Mouse (Mus musculus): ENCODE measurements around the gene Ergic1. TPM values are rescaled to one million over a fixed set of nuclear protein-coding genes. Genes with fewer than 3 reads are reported as not detected.
A peak's percentile ranks its signal among the peaks of the same experiment; 100 is the strongest.

The Ergic1 gene
- total RNA-seq, 2 experiments from 2014 or later = 51.1 to 59.5 TPM

DNA sequence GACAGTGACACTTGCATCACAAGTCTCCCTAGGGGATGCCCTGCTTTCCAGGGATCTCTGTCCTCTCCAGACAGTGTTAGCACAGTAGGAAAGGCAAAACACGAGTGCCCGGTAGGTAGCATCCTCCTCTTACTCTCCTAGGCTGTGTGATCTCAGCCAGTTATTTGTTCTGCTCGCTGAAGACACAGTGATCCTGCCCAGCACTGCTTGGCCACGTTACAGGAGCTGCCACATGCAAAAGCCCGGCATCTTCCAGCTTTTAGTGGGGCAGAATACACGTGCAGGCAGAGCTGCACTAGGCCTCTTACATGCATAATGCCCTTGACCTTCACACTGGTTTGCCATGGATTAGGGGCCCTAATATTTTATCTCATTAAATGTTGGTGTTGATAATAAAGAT is 58.3 kb downstream of the Ergic1 start:
- intact Hi-C loops (cut with DNase I) = no loop called here

GRCm38 (mm10) chr17:26620292-26620691 is 59.0 kb downstream of the Ergic1 start:
- intact Hi-C loops (cut with DNase I) = loop anchor here (2.0 kb wide), 1 partner anchor 35 kb away; no protein-coding TSS in a partner anchor

More for the DNA sequence above, 58.3 kb downstream of the Ergic1 start:
- DNase-seq = no peak

GRCm38 (mm10) chr17:26620786-26621766 is 59.8 kb downstream of the Ergic1 start:
- intact Hi-C loops (cut with DNase I) = loop anchor here (2.0 kb wide), 1 partner anchor 36 kb away; no protein-coding TSS in a partner anchor

More at GRCm38 (mm10) chr17:26620292-26620691, 59.0 kb downstream of the Ergic1 start:
- no peak for DNase-seq

DNA sequence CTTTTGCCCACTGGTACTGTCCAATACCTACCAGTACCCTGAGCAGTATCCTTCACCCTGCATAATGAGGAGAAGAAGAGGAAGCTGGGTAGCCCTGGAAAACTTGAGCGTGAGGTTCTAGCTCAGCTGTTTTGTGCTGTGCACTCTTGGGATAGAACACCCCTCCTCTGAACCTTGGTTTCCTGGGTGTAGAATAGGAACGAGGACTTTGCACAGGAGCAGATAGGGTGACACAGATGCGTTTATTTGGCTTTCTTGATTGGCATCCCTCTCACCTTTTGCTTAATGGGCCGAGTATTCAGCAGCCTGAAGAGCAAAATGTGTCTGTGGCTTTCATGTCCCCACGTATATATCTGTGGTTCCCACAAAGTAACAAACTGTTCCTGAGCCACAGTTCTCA is 60.6 kb downstream of the Ergic1 start:
- intact Hi-C loops (cut with DNase I) = loop anchor here (2.0 kb wide), 1 partner anchor 37 kb away; no protein-coding TSS in a partner anchor
- no peak for DNase-seq

More at GRCm38 (mm10) chr17:26620786-26621766, 59.8 kb downstream of the Ergic1 start:
- peak; percentile 69 to 76 for DNase-seq

DNA sequence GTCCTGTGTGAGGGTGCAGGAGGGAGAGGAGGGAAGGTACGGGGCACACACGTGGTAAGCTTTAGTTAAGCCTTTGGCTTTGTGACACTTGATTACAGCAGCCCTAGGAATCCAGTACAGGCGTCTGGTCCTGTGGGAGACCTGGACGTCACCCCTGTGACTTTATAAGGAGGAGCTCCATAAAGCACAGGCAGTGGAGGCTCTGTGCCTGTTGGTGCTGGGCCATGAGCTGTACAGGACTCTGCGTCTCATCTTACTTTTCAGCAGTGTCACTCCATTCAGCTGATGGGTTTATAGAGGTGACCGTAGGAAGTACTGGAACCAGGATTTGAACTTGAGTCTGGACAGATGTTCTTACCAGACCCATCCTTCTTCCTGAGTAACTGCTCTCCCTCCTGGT is 62.7 kb downstream of the Ergic1 start:
- intact Hi-C loops (cut with DNase I) = no loop called here
- DNase-seq = no peak

DNA sequence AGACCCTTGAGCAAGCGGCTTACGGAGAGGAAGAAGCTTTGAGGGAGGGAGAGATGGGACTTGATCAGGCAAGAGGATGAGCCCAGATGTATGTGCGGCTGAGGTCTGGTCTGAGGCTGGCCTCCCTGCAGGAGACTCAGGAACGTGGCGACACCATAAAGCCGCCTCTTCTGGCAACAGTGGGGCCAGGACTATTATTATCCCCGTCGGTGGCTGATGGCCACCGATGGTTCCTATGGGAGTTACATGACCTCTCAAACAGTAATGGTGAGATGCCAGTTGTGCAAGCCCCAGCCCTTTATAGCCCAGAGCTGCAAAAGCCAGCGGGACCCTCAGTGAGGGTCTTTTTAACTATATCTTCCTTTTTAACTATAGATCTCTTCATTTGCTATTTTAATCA is 63.7 kb downstream of the Ergic1 start:
- intact Hi-C loops (cut with DNase I) = no loop called here
- DNase-seq = peak in 1 of 2 experiments; percentile 50

GRCm38 (mm10) chr17:26625521-26626010 is 64.3 kb downstream of the Ergic1 start:
- intact Hi-C loops (cut with DNase I) = no loop called here
- no peak for DNase-seq

- intact Hi-C loops (cut with DNase I) = no loop called here
- DNase-seq = no peak
Measured at GRCm38 (mm10) chr17:26628479-26628878, 67.2 kb downstream of the Ergic1 start.

- no peak for DNase-seq
- intact Hi-C loops (cut with DNase I) = no loop called here
Measured at GRCm38 (mm10) chr17:26628936-26629335, 67.6 kb downstream of the Ergic1 start.

DNA sequence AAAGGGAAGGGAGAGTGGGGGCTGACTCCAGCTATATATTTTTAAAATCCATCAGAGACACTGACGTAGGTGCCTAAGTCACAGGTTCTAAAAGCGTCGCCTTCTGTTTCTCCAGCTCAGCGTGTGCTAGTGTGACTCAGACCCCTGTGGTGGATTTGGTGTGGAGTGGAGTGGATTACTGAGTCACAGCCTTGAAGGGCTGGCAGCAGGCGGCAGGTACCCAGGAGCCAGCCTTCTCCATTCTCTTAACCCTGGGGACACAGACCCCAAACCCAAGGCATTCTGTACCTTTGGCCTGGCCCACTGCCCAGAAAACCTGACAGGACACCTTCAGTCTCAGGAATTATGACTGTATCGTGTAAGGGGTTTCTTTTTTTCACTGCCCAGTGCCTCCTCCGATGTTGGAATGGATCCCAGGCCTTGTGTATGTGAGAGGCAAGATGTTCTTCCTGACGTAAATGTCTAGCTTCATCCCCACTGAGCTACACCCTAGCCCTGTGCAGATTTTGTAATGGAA is 70.6 kb downstream of the Ergic1 start:
- intact Hi-C loops (cut with DNase I) = no loop called here
- no peak for DNase-seq

GRCm38 (mm10) chr17:26633186-26633585 is 71.9 kb downstream of the Ergic1 start:
- intact Hi-C loops (cut with DNase I) = no loop called here
- DNase-seq = no peak

DNA sequence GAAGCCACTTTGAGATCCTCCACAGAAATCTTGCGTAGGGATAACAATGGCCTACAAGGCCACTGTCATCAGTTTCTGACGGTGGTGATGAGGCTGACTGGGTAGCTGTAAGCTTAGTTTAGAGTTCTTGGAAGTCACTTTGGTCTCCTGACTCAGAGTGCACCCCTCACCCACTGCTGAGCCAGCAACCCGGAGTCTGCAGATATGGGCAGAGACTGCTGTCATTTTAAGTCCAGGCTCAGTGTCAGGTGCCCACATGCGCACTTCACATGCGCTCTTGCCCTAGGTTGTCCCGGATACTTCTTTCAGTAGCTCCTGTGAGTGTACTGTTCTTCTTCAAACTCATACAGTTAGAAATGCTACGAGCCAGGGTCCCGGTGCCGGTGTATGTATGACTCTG is 72.6 kb downstream of the Ergic1 start:
- DNase-seq = no peak
- intact Hi-C loops (cut with DNase I) = no loop called here

DNA sequence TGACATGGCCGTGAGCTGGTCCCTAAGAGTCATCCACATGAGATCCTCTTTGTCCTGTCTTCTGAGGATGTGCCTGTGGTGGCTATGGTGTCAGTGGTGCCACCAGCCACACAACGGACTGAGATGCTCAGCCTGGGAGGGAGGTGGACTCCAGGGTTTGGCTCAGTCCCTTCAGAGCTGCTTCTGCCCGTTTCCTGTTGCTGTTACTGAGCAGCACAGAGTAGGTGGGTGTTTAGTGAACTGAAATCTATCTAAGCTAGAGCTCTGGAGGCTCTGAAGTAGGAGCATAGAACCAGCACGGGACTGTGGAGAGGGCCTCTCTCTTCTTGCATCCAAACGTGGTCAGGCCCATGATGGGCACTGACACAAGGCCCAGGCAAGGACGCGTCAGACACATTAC is 73.2 kb downstream of the Ergic1 start:
- DNase-seq = no peak
- intact Hi-C loops (cut with DNase I) = no loop called here

GRCm38 (mm10) chr17:26635951-26636350 is 74.7 kb downstream of the Ergic1 start:
- intact Hi-C loops (cut with DNase I) = no loop called here
- DNase-seq = no peak

- intact Hi-C loops (cut with DNase I) = loop anchor here (1.0 to 2.0 kb wide), 4 partner anchors 41 to 176 kb away; no protein-coding TSS in a partner anchor
- no peak for DNase-seq
Measured at GRCm38 (mm10) chr17:26637851-26638250, 76.6 kb downstream of the Ergic1 start.

GRCm38 (mm10) chr17:26638655-26639054 is 77.4 kb downstream of the Ergic1 start:
- peak; percentile 88 to 92 for DNase-seq
- intact Hi-C loops (cut with DNase I) = loop anchor here (1.0 to 2.0 kb wide), 4 partner anchors 42 to 176 kb away; no protein-coding TSS in a partner anchor

DNA sequence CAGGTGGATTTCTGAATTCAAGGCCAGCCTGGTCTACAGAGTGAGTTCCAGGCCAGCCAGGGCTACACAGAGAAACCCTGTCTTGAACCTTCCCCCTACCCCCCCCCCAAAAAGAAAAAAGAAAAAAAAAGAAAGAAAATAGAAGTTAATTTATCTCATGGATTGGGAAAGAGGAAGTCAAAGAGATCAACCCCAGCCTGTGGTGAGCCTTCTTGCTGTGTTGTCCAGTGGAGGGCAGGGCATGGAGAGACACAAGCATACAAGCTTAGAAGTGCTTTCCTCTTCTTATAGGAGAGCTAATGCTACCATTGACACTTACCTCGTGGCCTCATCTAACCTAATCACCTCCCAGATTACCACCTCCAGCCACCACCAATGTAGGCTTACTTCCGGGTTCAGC is 78.5 kb downstream of the Ergic1 start:
- DNase-seq = no peak
- intact Hi-C loops (cut with DNase I) = loop anchor here (2.0 to 5.0 kb wide), 2 partner anchors 43 to 327 kb away; no protein-coding TSS in a partner anchor

DNA sequence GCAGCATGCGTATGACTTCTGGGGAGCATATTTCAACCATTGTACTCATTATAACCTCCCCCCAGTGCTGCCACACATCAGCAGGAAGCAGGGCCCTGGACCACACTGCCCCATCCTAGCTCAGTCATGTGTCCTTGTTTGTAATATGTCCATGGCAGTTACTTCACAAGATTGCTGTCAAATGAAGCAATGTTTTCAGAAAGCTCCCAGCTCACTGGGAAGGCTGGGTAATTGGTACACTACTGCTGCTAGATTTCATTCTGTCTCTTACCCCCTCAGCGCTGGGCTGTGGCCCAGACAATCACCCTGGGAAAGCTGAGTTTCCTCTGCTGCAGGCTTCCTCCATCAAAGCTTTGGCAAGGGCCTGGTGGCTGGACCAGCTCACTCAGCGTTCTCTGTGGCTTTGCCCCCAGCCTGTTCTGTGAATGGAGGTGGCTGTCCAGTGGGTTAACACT is 79.0 kb downstream of the Ergic1 start:
- no peak for DNase-seq
- intact Hi-C loops (cut with DNase I) = loop anchor here (5.0 kb wide), 1 partner anchor 328 kb away; no protein-coding TSS in a partner anchor

DNA sequence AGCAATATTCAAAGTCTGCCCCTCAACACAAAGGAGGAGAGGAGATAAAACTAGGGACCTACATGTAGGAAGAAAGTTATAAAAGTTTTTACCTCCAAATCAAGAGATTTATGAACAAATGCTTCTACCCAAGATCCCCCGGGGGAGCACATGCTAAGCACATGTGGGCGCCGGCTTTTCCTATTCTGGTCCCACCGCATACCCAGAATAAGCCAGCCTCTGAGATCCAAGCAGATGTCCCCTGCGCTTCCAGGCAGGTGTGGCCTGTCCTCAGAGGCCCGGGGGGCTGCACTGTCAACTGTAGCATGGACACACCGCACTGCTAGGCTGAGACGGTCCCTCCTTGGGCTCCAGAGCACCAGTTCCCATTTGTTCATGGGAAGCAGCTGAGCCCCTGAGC is 82.2 kb downstream of the Ergic1 start:
- no peak for DNase-seq
- intact Hi-C loops (cut with DNase I) = loop anchor here (5.0 kb wide), 1 partner anchor 331 kb away; no protein-coding TSS in a partner anchor

DNA sequence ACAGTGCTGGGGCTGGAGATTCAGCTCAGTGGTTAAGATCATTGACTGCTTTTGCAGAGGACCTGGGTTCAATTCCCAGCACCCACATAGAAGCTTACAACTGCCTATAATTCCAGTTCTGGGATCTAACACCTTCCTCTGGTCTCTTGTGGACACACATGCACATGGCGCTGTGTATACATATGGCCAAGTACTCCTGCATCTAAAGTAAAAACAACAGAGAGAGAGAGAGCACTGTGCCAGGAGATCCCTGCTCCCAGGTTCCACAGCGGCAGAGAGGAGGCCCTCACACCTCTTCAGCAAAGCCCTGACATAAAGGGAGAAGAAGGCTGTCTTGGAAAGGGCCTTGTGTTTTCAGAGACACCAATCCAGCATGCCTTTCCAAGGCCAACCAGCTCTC is 82.7 kb downstream of the Ergic1 start:
- DNase-seq = no peak
- intact Hi-C loops (cut with DNase I) = loop anchor here (5.0 kb wide), 1 partner anchor 332 kb away; no protein-coding TSS in a partner anchor

Data from heart, postnatal 14 days (tissue).